Mouse (Mus musculus) liver, postnatal 0 days (tissue): Measurements from ENCODE around the gene Ktn1.

Experiments
- CTCF ChIP-seq: sonication (generic); IDR thresholded peaks from 2 replicates; pipeline ENCODE4 v1.5.1; 2016; ENCODE audit warnings: antibody characterized with exemption, low read depth
- EP300 ChIP-seq: IDR thresholded peaks from 2 replicates; pipeline ENCODE4 v1.6.1; 2016; ENCODE audit warnings: antibody characterized with exemption, low read depth, mild to moderate bottlenecking

GRCm38 (mm10) chr14:47741046-47741445 lies 92.8 kb downstream of the Ktn1 start:
- no peak for TF ChIP-seq CTCF
- TF ChIP-seq EP300: no peak
